Mouse (Mus musculus) limb, embryonic 12.5 days (tissue): ENCODE data around the gene Abca7. TPM values are rescaled to one million over a fixed set of nuclear protein-coding genes. Genes with fewer than 3 reads are reported as not detected.

Source experiments
- ATAC-seq: fragments of 200-750 bp; cut with Nextera tagmentation; 2 replicates; pipeline ENCODE4 v1.8.0; 2017; ENCODE audit warnings: low read depth, moderate TSS enrichment; ENCODE audit not compliant: insufficient number of reproducible peaks, insufficient read depth, low FRiP score, low TSS enrichment
- H3K27ac ChIP-seq: fragments of 300-500 bp; sonication (generic); 2 replicates; pipeline ENCODE4 v1.5.1; 2016; ENCODE audit warnings: mild to moderate bottlenecking, moderate library complexity
- H3K27me3 ChIP-seq: fragments of 300-500 bp; sonication (generic); 2 replicates; pipeline ENCODE4 v1.6.1; 2016; ENCODE audit warnings: mild to moderate bottlenecking, moderate library complexity
- H3K36me3 ChIP-seq: fragments of 300-500 bp; sonication (generic); 2 replicates; pipeline ENCODE4 v1.6.1; 2016; ENCODE audit warnings: mild to moderate bottlenecking, moderate library complexity
- H3K4me1 ChIP-seq: fragments of 300-500 bp; sonication (generic); replicated peaks from 2 replicates; pipeline ENCODE4 v1.6.1; 2016
- H3K4me2 ChIP-seq: fragments of 300-500 bp; sonication (generic); 2 replicates; pipeline ENCODE4 v1.6.1; 2016; ENCODE audit warnings: mild to moderate bottlenecking, moderate library complexity
- H3K4me3 ChIP-seq: fragments of 300-500 bp; sonication (generic); replicated peaks from 2 replicates; pipeline ENCODE4 v1.5.1; 2016; ENCODE audit warnings: mild to moderate bottlenecking
- H3K9ac ChIP-seq: fragments of 300-500 bp; sonication (generic); replicated peaks from 2 replicates; pipeline ENCODE4 v1.6.1; 2016; ENCODE audit warnings: mild to moderate bottlenecking, moderate library complexity
- H3K9me3 ChIP-seq: fragments of 300-500 bp; sonication (generic); 2 replicates; pipeline ENCODE4 v1.6.1; 2016; ENCODE audit warnings: mild to moderate bottlenecking, moderate library complexity
- WGBS: fragments of 180-500 bp; shearing (Covaris S2); methylation state at CpG from one replicate; pipeline ENCODE4 v1.1.7; 2016; 5-methylcytosine and 5-hydroxymethylcytosine counted together
- polyA plus RNA-seq: library from polyadenylated mRNA; unstranded; fragments of >200 nt; fragmentation: Nextera tagmentation; extraction: Ambion mirVana; gene quantifications from 2 replicates; pipeline ENCODE4 v1.2.1, GENCODE M21; 2016

The Abca7 gene
- polyA plus RNA-seq, 1 experiment from 2014 or later, result 2.1 TPM

DNA sequence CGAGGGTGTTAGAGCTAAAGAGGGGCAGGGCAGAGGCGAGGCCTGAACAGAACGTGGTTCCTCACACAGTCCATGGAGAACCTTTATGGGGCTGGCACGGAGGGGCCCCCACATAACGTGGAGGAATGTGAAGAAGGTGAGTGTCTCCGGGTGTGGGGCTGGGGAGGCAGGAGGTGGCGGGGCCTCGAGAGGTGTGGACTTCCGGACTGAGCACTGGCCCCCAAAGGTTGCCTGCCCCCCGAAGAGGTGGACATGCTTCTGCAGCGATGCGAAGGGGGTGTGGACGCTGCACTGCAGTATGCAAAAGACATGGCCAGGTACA, 25.0 kb downstream of the Abca7 start:
- ATAC-seq, result no peak

GRCm38 (mm10) chr10:80022164-80022563, 25.9 kb downstream of the Abca7 start:
- H3K9ac ChIP-seq, result no peak overlapping the region
- no peak overlapping the region for H3K4me2 ChIP-seq
- H3K36me3 ChIP-seq, result peaks cover 24% of the 10 kb centered on the region; the same call in 1 of the 2 replicates
- peaks cover 12% of the 10 kb centered on the region for H3K27me3 ChIP-seq
- 93% methylated on average over 12 of the region's 12 CpGs for WGBS
- no peak overlapping the region for H3K4me3 ChIP-seq
- no peak for ATAC-seq
- peaks cover 21% of the 10 kb centered on the region for H3K4me1 ChIP-seq
- H3K9me3 ChIP-seq, result no peaks in the 10 kb centered on the region
- no peak overlapping the region for H3K27ac ChIP-seq

More for the DNA sequence above, 25.0 kb downstream of the Abca7 start:
- Histone ChIP-seq H3K4me2 (no peak overlapping the region), H3K4me3 (no peak overlapping the region), H3K4me1 (peaks cover 21% of the 10 kb centered on the region), H3K27me3 (peaks cover 20% of the 10 kb centered on the region), H3K9me3 (no peaks in the 10 kb centered on the region), H3K36me3 (peaks cover 15% of the 10 kb centered on the region; the same call in 1 of the 2 replicates), H3K9ac (no peak overlapping the region), H3K27ac (no peak overlapping the region)
- 91% methylated on average over 13 of the region's 13 CpGs for WGBS

- 95% methylated on average over 8 of the region's 8 CpGs for WGBS
These were observed 26.5 kb downstream of the Abca7 start for GRCm38 (mm10) chr10:80022806-80023205.

DNA sequence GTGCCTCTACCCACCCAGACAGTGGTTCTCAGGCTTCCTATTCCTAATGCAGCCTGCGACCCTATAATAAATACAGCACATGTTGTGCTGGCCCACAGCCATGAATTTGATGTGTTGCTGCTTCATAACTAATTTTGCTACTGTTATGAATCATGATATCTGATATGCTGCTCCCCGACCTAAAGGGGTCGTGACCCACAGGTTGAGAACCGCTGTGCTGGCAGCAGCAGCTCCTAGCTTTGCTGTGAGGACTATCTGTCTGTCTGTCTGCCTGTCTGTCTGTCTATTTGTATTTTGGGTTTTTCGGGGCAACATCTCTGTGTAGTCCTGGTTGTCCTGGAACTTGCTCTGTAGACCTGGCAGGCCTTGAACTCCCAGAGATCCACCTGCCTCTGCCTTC, 27.5 kb downstream of the Abca7 start:
- ATAC-seq, result no peak
- Histone ChIP-seq H3K9ac (no peak overlapping the region), H3K4me1 (peaks cover 18% of the 10 kb centered on the region), H3K27me3 (0 out of 2 replicates have a peak, but pooled peaks cover 2% of the 10 kb centered on the region), H3K27ac (no peak overlapping the region), H3K4me3 (no peak overlapping the region), H3K9me3 (no peaks in the 10 kb centered on the region), H3K36me3 (peaks cover 30% of the 10 kb centered on the region; the same call in 1 of the 2 replicates), H3K4me2 (no peak overlapping the region)
- 93% methylated on average over 5 of the region's 5 CpGs for WGBS

More at GRCm38 (mm10) chr10:80022806-80023205, 26.5 kb downstream of the Abca7 start:
- no peak for ATAC-seq
- H3K36me3 ChIP-seq, result peaks cover 28% of the 10 kb centered on the region; the same call in 1 of the 2 replicates
- H3K4me2 ChIP-seq, result no peak overlapping the region
- no peak overlapping the region for H3K4me3 ChIP-seq
- H3K9me3 ChIP-seq, result no peaks in the 10 kb centered on the region
- peaks cover 21% of the 10 kb centered on the region for H3K4me1 ChIP-seq
- no peak overlapping the region for H3K27ac ChIP-seq
- H3K9ac ChIP-seq, result no peak overlapping the region
- H3K27me3 ChIP-seq, result peaks cover 6% of the 10 kb centered on the region

DNA sequence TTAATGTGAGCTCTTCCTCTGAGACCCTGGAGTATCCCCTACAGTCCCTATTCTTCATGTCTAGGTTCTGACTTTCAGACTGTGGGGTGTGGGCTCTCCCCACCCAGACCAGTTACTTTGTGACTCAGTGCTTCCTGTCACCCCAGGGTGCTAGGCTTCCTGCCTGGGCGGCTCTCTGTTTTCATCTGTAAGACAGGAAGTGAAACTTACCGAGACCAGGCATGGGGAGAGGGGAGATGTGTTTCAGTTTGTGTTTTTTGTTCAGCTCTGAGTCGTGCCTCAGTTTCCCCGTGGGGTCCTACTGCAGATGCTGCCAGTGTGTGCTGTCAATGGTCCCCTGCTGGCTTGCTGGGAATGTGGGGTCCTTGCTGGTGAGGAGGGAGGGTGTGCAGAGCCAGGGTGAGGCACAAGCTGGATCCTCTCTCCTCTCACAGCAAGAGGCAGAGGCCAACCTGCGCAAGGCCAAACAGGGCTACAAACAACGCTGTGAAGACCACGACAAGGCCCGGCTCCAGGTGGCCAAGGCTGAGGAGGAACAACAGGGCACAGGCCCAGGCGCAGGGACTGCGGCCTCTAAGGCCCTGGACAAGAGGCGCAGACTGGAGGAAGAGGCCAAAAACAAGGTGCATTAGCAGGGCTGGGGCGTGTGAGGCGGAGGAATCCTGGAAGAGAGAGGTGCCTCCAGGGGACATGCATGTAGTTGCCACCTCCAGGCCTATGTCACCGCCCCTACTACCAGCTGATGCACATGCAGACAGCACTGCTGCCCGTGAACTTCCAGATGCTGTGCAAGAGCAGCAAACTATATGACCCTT, 28.1 kb downstream of the Abca7 start:
- 79% methylated on average over 15 of the region's 15 CpGs for WGBS
- Histone ChIP-seq H3K9me3 (no peaks in the 10 kb centered on the region), H3K9ac (no peak overlapping the region; the same call in 1 of the 2 replicates), H3K27me3 (no peaks in the 10 kb centered on the region), H3K4me1 (peaks cover 11% of the 10 kb centered on the region), H3K36me3 (peaks cover 37% of the 10 kb centered on the region; the same call in 1 of the 2 replicates), H3K4me3 (no peak overlapping the region), H3K4me2 (no peak overlapping the region), H3K27ac (0 out of 2 replicates have a peak overlapping the region, but pooled peaks have one; percentile 41)
- ATAC-seq, result no peak

GRCm38 (mm10) chr10:80025044-80025347, 28.7 kb downstream of the Abca7 start:
- H3K4me1 ChIP-seq, result 0 out of 2 replicates have a peak, but pooled peaks cover 6% of the 10 kb centered on the region
- H3K4me2 ChIP-seq, result no peak overlapping the region
- peaks cover 37% of the 10 kb centered on the region; the same call in 1 of the 2 replicates for H3K36me3 ChIP-seq
- 59% methylated on average over 4 of the region's 4 CpGs for WGBS
- H3K27ac ChIP-seq, result no peak overlapping the region
- H3K9me3 ChIP-seq, result no peaks in the 10 kb centered on the region
- H3K27me3 ChIP-seq, result no peaks in the 10 kb centered on the region
- no peak for ATAC-seq
- no peak overlapping the region for H3K9ac ChIP-seq
- no peak overlapping the region for H3K4me3 ChIP-seq

GRCm38 (mm10) chr10:80025463-80025862, 29.2 kb downstream of the Abca7 start:
- H3K36me3 ChIP-seq, result peaks cover 41% of the 10 kb centered on the region; the same call in 1 of the 2 replicates

DNA sequence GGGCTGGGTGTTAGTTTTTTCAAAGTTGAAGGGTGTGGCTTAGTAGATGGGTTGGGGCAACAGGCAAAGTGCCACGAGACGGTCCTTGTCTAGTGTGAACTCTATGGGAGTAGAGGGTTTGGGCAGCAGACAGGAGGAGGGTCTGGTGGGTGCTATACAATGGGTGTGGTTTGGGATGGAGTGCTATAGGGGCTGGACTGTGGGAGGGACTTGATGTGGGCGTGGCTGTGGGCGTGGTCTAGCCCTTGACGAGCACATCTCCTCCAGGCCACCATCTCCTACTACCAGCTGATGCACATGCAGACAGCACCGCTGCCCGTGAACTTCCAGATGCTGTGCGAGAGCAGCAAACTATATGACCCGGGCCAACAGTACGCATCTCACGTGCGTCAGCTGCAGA, 29.6 kb downstream of the Abca7 start:
- WGBS, result 60% methylated on average over 12 of the region's 12 CpGs
- ATAC-seq, result no peak
- Histone ChIP-seq H3K4me3 (no peak overlapping the region), H3K27ac (no peak overlapping the region), H3K9me3 (no peaks in the 10 kb centered on the region), H3K4me1 (no peaks in the 10 kb centered on the region), H3K27me3 (no peaks in the 10 kb centered on the region), H3K9ac (no peak overlapping the region), H3K4me2 (no peak overlapping the region), H3K36me3 (peaks cover 45% of the 10 kb centered on the region; the same call in 1 of the 2 replicates)

More at GRCm38 (mm10) chr10:80025463-80025862, 29.2 kb downstream of the Abca7 start:
- Histone ChIP-seq H3K4me3 (no peak overlapping the region), H3K4me2 (no peak overlapping the region), H3K9me3 (no peaks in the 10 kb centered on the region), H3K27ac (no peak overlapping the region), H3K4me1 (0 out of 2 replicates have a peak, but pooled peaks cover 3% of the 10 kb centered on the region), H3K27me3 (no peaks in the 10 kb centered on the region), H3K9ac (no peak overlapping the region)
- no peak for ATAC-seq
- 74% methylated on average over 10 of the region's 10 CpGs for WGBS

- WGBS, result 70% methylated on average over 20 of the region's 20 CpGs
- H3K27ac ChIP-seq, result no peak overlapping the region
- H3K36me3 ChIP-seq, result peaks cover 37% of the 10 kb centered on the region; the same call in 1 of the 2 replicates
These were observed 31.6 kb downstream of the Abca7 start for GRCm38 (mm10) chr10:80027681-80028520.

GRCm38 (mm10) chr10:80028521-80028846, 32.2 kb downstream of the Abca7 start:
- WGBS, result 95% methylated on average over 13 of the region's 13 CpGs
- Histone ChIP-seq H3K9me3 (no peaks in the 10 kb centered on the region), H3K27me3 (no peaks in the 10 kb centered on the region), H3K4me3 (no peak overlapping the region), H3K36me3 (peaks cover 35% of the 10 kb centered on the region; the same call in 1 of the 2 replicates), H3K9ac (no peak overlapping the region), H3K4me1 (no peaks in the 10 kb centered on the region), H3K27ac (no peak overlapping the region), H3K4me2 (no peak overlapping the region)
- ATAC-seq, result no peak

More at GRCm38 (mm10) chr10:80027681-80028520, 31.6 kb downstream of the Abca7 start:
- Histone ChIP-seq H3K9me3 (no peaks in the 10 kb centered on the region), H3K27me3 (no peaks in the 10 kb centered on the region), H3K4me3 (no peak overlapping the region), H3K9ac (no peak overlapping the region; the same call in 1 of the 2 replicates), H3K4me1 (no peaks in the 10 kb centered on the region), H3K4me2 (no peak overlapping the region)
- no peak for ATAC-seq

DNA sequence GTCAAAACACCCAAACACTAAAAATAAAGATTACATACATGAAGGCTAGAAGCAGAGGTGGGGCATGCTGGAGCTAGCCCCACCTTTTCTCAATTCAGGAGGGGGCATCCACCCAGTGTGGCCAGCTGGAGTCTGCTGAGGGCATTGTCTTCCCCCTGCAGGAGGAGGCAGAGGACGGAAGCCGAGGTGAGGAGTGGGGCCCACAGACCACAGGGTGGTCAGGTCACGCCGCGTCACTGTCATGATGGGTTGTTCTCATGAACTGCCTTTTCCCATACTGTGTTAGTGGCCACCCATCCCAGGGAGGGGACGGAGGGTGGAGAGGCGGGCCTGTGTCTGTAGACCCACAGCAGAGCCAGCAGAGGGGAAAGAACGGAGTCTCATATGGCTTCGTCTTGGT, 33.9 kb downstream of the Abca7 start:
- no peak overlapping the region for H3K27ac ChIP-seq
- WGBS, result 89% methylated on average over 9 of the region's 9 CpGs
- ATAC-seq, result no peak
- H3K4me3 ChIP-seq, result no peak overlapping the region
- H3K36me3 ChIP-seq, result peaks cover 44% of the 10 kb centered on the region
- no peak overlapping the region for H3K4me2 ChIP-seq
- no peaks in the 10 kb centered on the region for H3K9me3 ChIP-seq
- no peaks in the 10 kb centered on the region for H3K27me3 ChIP-seq
- no peaks in the 10 kb centered on the region for H3K4me1 ChIP-seq
- no peak overlapping the region; the same call in 1 of the 2 replicates for H3K9ac ChIP-seq
